Mouse (Mus musculus): Measurements from ENCODE around the gene Hoxc10. TPM values are rescaled to one million over a fixed set of nuclear protein-coding genes. Genes with fewer than 3 reads are reported as not detected.

Hoxc10 gene
- polyA plus RNA-seq, 1 experiment from 2014 or later: not detected

MicroRNAs within 50 kb of the gene (microRNA counts, 519-probe panel; counts per million panel counts)
- microRNA mmu-miR-615-3p: 19.3 counts per million
- microRNA mmu-miR-615-5p: 19.3 counts per million

Small RNA genes within 50 kb of the gene (microRNA-seq; reads per million reads assigned to microRNA genes)
- gene Mir196a-2 (ENCODE audit: borderline number of aligned reads) (2.7 reads per million, percentile 13 among the genes with 10 or more reads in this experiment), gene Mir615 (ENCODE audit: borderline number of aligned reads) (98.9 reads per million, percentile 51 among the genes with 10 or more reads in this experiment)

Other genes starting within 250 kb of the Hoxc10 start
- 51.1 and 51.9 TPM in 2 replicates for gene Calcoco1, start 244.6 kb upstream of the Hoxc10 start, polyA plus RNA-seq (2014; fragmentation: Nextera tagmentation; extraction: Ambion mirVana)
- 0.89 and 1.1 TPM in 2 replicates for gene Hoxc13, start 45.7 kb upstream of the Hoxc10 start, polyA plus RNA-seq (2014; fragmentation: Nextera tagmentation; extraction: Ambion mirVana)
- not detected in 2 replicates for gene Hoxc12, start 30.0 kb upstream of the Hoxc10 start, polyA plus RNA-seq (2014; fragmentation: Nextera tagmentation; extraction: Ambion mirVana)
- not detected in 2 replicates for gene Hoxc11, start 12.4 kb upstream of the Hoxc10 start, polyA plus RNA-seq (2014; fragmentation: Nextera tagmentation; extraction: Ambion mirVana)
- 0.96 and 2.8 TPM in 2 replicates for gene Hoxc5, start 647 bp downstream of the Hoxc10 start, polyA plus RNA-seq (2014; fragmentation: Nextera tagmentation; extraction: Ambion mirVana)
- not detected in 2 replicates for gene Hoxc9, start 9.6 kb downstream of the Hoxc10 start, polyA plus RNA-seq (2014; fragmentation: Nextera tagmentation; extraction: Ambion mirVana)
- gene Hoxc8, start 23.8 kb downstream of the Hoxc10 start, polyA plus RNA-seq (2014; fragmentation: Nextera tagmentation; extraction: Ambion mirVana): 0.14 TPM in 1 of 2 replicates, not detected in the other
- 0.25 and 0.93 TPM in 2 replicates for gene Hoxc6, start 31.5 kb downstream of the Hoxc10 start, polyA plus RNA-seq (2014; fragmentation: Nextera tagmentation; extraction: Ambion mirVana)
- gene Hoxc4, start 52.1 kb downstream of the Hoxc10 start, polyA plus RNA-seq (2014; fragmentation: Nextera tagmentation; extraction: Ambion mirVana): 2.5 and 4.0 TPM in 2 replicates
- 14.9 and 18.4 TPM in 2 replicates for gene Smug1, start 200.3 kb downstream of the Hoxc10 start, polyA plus RNA-seq (2014; fragmentation: Nextera tagmentation; extraction: Ambion mirVana)

Data from embryonic facial prominence, embryonic 14.5 days (tissue).